Mouse (Mus musculus) adipocyte (in vitro differentiated cells): ENCODE data around the gene Cavin4.
"Not testable (repeated sequence)": the region's sequence is repeated elsewhere in the genome, so short reads cannot be mapped to it uniquely, and the experiment has no call there.

Experiments used
- DNase-seq: peaks from one replicate; pipeline ENCODE4 v3.0.0-alpha.2; 2016; ENCODE audit warnings: low spot score

Cavin4 gene

DNA sequence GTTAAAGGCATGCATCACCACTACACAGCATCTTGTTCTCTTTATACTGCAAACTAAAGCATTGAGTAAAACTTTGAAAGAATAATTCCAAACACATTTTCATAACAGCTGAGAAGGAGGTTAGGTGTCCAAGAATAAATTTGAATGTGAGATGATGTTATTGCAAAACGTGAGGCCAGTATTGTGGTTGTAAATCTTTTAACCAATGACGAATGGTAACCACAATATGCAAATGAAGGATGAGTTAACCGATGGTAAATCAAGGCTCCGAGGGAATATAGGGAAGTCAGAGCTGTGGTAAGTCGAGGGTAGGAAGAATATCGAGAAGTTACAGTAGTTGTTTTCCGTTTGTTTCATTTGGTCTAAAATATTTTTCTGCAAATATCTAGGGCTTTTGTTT, 11.1 kb downstream of the Cavin4 start:
- DNase-seq, result no peak

DNA sequence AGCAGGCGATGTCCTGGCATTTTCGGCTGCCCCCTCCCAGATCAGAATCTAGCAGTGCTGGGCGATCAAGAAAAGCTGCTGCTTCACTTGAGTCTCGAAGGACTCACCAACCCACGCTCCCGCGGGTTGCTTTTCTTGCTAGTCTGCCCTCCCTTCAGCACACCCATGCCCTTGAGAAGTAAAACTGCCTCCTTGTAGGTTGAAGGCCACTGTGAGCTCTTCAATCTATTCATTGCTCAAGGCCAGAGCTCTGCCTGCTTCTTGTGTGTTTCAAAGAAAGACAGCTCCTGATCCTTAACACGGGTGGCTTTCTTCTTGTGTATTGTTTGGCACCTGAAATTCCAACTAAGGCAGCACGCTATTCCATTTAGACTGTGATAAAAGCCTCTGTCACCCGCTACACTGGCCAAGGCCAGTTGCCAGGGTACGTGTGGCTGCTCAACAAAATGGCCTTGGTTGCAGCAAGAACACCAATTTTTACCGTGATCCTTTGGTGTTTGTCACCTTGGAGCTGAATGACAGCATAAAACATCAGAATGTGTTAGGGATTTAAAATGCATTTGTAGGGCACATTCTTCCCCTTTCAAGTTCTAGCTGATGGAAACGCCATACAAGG, 13.4 kb downstream of the Cavin4 start:
- no peak for DNase-seq

DNA sequence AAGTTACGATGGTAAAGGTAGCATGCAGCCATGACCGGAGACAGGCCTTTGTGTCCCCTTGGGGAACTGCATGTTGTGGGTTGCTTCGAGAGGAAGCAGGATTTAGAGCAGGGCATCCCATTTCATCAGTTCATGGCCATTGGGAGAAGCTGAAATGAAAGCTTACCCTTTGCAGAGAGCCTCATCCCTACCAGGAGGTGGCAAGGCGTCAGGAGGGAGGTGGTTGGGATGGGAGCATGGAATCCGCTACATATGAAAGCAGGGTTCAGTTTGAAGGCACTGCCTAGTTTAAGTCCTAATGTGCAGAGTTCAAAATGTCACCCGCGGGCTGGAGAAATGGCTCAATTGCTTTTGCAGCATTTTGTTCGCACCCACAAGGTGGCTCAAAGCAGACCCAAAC, 14.0 kb downstream of the Cavin4 start:
- DNase-seq, result no peak

DNA sequence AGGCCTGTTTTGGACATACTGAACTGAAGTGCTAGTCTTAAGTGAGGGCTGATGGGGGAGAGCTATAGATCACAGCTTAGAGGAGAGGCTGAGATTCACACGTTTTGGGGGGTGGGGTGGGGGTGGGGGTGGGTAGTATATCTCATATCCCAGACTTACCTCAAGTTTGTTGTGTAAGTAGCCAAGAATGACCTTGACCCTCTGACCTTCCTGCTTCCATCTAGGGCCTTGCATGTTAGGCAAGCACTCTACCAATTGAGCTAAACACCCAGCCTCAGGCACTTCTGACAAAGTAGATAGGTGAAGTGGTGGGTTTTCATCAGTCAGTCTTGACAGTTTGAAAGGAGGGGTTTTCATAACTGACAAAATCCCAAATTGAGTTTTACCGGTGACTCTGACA, 14.5 kb downstream of the Cavin4 start:
- DNase-seq, result no peak

DNA sequence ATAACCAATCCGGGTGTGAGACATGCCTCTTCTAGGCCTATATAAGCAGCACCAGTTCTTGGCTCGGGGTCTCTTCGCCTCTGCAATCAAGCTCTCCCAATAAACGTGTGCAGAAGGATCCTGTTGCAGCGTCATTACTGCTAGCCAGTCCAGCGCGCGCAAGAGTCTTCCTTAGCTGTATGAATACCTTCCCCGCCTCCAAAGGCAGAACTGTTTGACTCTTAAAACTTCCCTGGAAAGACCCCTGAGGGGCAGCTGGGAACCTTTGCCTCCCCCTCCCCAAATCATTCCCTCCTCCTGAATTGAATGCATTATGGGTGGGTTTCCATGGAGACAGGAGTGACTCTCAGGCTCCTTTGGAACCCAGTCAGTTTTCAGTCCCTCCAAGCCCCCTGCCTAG, 15.5 kb downstream of the Cavin4 start:
- DNase-seq, result no peak

DNA sequence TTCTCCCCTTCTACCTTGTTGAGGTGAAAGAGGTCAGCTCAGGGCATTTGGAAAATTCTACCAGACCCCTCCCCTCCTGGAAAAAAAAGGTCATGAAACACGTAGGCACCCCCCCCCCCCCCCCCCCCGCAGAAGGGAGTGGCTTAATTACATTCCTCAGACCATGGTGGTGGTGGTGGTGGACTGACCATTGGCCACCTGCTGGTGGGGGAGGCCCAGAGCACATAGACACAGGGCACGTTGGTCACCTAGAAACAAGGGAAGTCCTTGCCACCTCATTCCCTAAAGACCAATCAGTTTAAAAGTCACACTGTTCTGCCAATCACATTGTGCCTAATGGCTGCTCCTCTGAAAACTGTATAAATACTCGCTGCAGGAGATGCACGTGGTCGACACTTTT, 16.4 kb downstream of the Cavin4 start:
- DNase-seq, result not testable (repeated sequence)

DNA sequence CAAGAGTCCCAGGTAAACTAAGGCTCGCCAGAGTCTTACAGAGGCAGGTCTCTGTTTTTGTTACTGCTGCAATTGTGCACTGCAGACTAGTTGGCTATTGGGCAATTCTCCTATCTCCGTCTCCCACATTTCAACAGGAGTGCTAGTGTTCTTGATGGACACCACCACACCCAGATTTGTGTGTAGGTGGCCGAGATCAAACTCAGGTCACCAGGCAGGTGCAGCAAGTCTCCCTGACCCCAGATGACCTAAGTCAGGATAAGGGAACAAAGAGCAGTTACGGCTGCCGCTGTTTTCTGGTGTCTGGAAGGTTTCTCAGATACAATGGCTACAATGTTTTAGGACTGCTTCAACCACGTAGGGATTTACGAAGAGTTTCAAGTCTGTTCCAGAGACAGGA, 16.9 kb downstream of the Cavin4 start:
- DNase-seq, result no peak

DNA sequence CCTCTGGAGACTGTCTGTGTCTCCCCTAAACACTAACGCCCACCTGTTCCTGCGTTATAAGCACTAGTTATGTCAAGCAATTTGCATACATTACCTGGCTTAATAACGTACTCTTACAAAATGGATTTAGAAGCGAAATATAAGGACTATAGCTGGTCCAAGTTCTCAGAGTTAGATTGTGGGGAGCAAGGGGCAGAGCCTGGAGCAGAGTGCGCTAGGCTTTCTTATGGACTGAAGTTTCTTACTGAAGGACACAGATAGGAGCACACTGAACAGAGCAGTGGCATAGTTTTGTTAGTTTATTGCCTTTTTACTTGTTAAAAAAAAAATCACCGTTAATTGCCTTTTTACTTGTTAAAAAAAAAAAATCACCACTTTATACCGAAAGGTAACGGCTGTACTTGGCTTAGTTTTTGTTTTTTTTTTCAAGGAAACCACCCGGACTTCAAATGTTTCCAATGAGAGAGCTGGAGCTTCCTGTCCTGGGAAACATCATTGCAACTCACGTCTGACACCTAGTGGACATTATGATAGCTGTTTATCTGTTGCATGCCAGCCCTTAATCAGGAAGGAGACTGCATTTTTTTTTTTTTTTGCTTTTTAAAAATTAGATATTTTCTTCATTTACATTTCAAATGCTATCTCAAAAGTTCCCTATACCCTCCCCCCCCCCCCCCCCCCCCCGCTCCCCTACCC, 17.5 kb downstream of the Cavin4 start:
- peak; percentile 89 for DNase-seq

DNA sequence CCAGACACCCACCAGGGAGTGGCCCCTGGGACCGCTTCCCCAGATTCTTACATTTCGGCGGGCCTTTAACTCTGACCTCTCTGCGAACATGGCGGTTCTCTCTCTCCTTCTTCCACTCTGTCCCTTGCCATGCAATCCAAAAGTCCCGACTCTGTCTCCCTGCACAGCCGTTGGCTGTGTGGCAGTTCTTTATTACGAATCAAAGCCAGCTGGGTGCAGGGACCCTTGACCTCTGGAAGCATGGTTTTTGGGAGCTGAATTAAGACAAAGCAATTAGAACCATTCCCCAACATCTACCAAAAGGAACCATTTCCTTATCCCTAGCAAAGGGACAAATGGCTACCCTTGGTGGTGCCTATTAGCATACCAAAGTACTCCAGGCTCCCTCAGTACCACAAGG, 19.8 kb downstream of the Cavin4 start:
- no peak for DNase-seq

DNA sequence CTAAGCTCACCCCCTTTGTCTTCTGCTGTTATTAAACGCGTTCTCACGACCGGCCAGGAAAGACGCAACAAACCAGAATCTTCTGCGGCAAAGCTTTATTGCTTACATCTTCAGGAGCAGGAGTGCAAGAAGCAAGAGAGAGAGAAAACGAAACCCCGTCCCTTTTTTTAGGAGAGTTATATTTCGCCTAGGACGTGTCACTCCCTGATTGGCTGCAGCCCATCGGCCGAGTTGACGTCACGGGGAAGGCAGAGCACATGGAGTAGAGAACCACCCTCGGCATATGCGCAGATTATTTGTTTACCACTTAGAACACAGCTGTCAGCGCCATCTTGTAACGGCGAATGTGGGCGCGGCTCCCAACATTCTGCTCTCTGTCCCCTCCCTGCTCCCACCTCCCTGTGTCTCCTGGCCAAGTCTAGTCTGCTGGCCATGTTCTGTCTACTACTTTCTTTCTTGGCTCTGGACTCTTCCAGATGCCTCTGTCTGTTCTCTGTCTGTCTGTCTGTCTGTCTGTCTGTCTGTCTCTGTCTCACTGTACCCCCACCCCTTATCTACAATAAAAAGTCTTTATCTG, 20.4 kb downstream of the Cavin4 start:
- DNase-seq, result not testable (repeated sequence)

DNA sequence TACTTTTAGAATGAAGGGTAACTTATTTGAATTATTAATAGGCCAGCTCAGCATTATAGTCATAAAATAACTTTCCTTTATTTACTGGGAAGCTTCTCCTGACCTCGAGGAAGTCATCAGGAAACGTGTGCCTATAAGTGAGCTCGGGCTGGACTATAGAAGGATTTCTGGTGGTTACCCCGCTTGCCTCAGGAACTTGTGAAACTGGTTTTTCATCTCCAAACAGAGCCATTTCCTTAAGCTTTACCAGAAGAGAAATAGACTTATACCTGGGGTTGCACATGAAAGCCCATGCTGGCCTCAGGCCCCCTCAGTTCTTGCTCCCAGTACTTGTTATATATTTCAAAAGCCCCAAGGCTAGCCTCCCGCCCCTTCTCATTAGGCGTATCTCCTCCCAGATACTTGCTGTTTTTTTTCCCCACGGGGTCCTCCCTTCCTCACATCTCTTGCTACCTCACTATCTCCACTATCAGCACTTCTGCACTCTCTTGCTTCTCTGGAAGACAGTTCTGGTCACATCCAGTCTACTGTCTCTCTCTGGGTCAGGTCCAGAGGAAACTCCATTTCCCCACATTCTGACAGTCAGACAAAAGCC, 21.4 kb downstream of the Cavin4 start:
- no peak for DNase-seq

DNA sequence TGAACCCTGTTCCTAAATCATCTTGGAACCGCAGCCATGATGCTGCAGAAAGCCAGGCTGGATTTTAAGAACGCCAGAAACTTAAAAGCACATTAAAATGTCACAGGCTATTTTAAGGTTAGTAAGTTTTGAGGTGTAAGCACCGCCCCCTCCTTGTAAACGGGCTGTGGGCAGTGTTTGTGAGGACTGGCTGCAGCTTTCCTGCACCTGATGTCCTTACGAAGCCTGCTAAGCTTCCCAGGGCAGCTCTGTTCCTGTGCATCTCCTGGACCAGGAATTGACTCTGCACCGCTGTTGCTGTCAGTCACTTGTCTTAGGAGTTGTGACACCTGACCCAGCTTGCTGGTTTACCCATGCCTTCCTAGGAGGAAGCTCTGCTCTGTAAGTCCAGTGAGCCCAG, 24.8 kb downstream of the Cavin4 start:
- no peak for DNase-seq

DNA sequence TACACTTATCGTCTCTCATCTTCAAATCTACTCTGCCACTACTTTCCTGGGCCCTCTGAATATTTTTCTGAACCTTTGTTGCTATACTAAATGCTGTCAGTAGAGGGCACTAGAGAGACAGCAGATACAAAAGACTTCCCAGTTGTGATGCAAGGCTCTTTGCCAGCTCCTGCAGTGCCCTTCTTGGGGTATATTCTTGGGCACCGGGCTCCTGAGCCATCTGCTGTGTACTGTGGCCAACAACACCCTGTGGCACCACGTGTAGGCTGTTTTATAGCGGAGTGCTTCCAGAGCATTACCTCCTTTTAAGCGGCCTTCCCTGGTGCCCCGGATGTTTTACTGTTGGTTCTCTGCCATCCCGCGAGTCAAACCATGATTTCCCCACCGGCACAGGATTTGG, 27.3 kb downstream of the Cavin4 start:
- peak; percentile 67 for DNase-seq

DNA sequence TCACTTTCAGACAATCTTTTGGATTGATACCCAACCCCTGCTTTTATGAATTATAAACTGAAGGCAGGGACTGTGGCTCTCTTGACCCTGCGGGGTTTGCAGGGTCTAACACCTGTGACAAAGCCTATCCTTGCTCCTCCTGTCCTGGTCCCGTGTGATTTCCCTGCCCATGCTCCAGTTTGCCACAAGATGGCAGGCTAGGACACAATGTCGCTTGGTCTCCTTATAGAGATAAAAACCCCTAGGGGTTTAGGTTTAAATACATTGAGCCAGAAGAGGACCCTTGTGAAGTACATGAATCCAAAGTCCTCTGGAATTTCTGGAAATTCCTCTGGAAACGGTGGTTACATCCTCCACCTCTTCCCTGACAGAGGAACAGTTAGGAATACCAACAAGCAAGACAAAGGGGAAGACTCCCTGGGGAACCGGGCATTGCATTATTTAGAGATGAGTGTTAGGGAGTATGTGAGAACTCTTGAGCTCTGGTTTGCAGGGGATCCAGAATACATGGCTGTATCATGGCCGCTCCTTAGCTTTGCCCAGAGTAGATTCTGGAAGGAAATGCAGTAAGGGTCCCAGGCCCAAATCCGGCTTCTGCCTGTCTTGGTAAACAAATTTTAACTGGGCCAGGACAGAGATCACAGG, 28.6 kb downstream of the Cavin4 start:
- peak; percentile 58 for DNase-seq

DNA sequence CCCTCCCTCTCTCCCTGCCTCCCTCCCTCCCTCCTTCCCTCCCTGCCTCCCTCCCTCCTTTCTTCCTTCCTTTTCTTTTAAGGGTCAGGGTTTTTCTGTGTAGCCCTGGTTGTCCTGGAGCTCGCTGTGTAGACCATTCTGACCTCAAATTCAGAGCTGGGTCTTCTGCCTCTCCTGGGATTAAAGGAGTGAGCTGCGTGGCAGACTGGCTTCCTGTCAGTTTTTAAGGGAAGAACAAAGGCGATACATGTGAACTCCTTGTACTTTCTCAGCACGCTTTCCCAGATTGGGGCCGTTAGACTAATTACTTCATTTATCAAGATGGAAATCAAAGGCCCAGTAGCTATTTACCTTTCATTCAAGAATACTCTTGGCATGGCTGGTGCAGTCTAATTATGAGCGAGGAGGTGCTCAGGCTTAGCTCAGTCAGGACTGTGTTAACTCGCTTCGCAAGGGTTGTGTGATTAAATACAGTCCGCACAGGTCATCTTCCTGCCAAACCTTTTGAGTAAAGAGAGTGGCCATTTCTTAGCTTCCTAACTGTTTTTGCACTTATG, 29.5 kb downstream of the Cavin4 start:
- DNase-seq, result no peak

DNA sequence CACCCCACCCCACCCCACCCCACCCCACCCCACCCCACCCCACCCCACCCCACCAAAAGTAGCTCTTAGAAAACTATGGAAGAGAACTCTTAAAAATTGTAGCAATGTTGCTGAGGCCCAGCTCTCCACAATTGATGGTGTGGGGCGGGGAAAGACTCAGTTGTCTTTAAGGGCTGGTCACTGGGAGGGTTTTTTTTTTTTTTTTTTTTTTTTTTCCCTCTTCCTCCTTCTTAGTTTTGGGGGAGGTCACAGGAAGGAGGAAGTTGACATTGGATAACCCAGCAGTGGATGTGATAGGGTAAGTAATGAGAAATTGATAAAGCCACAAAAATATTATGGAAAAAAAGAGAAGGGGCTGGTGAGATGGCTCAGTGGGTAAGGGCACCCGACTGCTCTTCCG, 33.4 kb downstream of the Cavin4 start:
- no peak for DNase-seq

DNA sequence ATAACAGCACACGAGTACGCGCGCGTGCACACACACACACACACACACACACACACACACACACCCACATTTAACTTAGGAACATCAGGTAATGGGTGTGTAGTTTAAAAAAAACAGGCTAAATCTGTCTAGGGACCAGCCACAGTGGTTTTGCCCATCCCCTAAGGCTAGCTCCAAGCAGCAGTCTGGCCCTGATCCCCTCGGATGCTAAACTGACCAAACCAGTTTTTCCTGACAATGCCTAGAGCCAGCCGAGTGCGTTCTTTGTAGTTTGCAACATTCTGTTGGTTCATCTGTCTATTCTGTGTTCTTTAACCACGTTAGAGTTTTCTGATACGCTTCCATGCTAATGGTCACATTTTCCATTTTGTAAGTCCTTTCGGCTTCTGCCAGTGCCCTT, 34.0 kb downstream of the Cavin4 start:
- no peak for DNase-seq

DNA sequence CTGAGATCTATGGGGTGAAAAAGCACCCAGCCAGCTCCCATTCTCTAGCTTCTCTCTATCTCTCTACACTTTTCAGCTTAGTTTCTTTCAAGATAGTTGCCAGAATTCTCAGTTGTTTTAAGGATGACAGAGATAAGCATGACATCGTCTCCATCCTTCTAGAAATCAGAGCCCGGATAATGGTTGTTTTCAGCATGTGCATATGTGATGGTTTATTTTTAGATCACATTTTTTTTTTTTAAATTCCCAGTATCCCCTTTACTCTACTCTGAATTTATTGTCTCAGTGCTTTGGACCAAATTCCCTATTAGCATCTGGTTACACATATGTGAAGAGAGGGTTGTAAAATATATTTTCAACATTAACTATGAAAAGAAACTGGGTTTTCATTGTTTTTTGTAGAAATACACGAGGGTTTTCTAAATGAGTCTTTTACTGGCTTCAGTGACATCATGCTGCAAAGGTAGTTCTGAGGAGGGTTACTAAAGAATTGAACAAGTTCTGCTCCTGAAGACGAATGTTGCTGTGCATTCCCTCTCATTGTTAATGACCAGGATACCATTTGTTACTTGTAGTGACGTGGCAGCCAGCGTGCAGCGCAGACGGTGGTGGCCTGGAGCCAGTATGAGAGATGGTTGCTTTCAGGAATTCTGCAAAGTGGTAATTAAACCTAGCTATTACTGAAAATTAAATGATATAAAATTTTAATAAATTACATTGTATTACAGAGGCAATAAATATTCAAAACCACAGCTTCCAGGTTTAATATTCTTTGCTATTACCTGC, 52.7 kb downstream of the Cavin4 start:
- DNase-seq, result no peak

DNA sequence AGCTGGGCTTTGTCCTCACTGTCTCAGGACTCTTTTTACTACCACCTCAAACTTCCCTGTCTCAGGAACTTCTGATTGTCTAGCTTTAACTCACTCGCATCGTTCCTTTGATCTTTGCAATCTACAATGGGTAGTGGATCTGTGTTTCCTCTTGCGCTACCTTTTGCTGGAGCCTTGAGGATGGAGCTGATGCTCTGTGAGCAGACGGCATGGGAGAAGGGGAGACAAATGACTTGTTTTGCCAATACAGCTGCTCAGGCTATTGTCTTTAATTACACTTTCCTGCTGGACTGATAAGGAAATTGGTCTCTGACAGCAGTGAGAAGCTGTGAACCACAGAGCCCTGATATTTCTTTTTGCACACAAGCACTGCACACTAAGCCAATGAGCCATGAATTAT, 53.5 kb downstream of the Cavin4 start:
- no peak for DNase-seq
